Mouse (Mus musculus) inflammation-experienced regulatory T-cells, adult 6 months (primary cell): ENCODE measurements around the gene Ntmt1. TPM values are rescaled to one million over a fixed set of nuclear protein-coding genes. Genes with fewer than 3 reads are reported as not detected.
A peak's percentile ranks its signal among the peaks of the same experiment; 100 is the strongest.

ENCODE experiments used
- ATAC-seq: one replicate; pipeline ENCODE4 v1.8.0; 2017
- polyA plus RNA-seq, 3 experiments: library from polyadenylated mRNA; unstranded; fragments of 100-300 nt; shearing (Covaris generic); gene quantifications; one replicate each; pipeline ENCODE4 v1.2.1; 2017

The Ntmt1 gene
- polyA plus RNA-seq, 3 experiments from 2014 or later, result 27.4 to 34.0 (median 28.7) TPM

- peak; percentile 52 for ATAC-seq
These were observed 23.3 kb upstream of the Ntmt1 start for GRCm38 (mm10) chr2:30784078-30784994.

DNA sequence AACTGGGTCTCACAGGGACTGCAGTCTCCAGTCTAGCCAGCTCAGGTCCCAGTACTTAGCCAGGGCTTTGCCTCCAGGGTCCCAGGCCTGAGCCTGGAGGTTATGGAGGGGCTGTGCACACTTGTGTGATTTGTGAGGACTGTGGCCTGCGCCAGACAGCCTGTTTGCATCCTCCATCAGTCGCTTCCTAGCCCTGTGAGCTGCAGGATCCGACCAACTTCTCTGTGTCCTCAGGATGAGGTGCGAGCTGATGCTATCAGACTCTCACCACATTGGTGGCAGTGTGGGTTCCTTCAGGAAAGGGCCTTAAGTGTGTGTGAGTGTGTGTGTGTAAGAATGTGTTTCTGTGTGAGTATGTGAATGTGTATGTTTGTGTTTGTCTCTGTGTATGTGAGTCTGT lies 20.2 kb upstream of the Ntmt1 start:
- no peak for ATAC-seq

- no peak for ATAC-seq
These were observed 15.6 kb upstream of the Ntmt1 start for GRCm38 (mm10) chr2:30792061-30792460.

DNA sequence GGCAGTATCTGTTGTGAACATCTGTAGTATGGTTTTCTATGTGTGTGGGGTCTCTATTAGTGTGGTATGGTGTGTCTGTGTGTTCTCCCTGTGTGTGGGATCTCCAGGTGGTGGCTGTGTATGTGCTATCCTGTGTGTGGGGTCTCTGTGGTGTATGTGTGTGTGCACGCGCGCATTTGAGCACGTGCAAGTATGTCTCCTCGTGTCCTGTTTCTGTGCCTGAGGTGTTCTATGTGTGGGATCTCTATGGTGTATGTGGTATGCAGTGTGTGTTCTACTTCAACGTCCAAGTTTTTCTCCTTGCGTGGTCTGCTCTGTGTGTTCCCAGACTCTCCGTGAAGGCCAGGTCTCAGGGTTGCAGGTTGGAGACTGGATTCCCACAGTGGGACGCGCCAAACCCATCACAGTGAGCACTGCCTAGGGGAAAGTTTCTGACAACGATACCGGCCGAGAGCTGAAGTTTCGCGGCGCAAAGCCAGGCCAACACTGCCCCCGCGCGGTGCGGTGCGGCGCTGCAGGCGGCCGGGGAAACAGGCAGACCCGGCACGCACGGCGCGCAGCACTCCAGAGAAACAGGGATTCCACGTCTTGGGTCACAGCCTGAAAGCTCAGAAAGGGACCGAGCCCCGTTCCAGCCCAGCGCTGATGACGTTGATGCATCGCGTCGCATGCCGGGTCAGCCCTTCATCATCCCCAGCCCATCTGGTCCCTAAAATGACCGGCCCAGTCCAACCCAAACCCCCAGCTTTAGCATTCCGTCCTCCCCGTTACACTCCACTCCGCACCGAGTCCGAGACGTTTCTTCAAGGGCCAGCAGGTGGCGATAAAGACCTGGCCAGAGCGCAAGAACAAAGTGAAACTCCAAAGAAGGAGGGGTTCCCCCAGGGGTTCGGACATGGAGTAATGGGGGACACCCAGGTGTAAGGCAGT lies 13.2 kb upstream of the Ntmt1 start:
- peak; percentile 75 for ATAC-seq

DNA sequence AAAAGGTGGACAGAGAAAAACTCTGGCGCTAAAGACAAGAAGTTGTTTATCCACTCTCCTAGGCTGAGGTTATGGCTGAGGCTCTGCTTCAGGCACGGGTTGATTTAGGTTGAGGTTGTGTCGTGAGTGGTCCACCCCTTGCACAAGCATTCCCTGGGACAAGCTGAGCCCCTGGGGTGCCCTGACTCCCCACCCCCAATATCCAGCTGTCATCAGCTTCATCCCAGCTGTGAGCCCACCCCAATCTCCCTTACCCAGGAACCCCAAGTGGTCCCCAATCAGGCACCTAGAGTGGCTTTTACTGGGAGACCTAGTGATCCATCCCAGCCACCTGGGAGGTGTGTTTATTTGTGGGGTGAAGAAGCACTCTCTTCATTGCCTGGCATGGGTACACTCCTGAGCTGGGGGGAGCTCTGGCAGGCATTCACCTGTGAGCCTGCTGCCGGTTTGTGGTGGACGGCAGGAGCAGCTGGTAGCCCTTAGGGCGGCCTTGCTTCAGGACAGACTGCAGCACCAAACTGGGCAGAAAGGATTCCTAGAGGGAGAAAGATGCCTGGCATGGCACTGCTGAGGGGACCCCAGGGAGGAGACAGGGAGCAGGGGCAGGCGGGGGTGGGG lies 12.2 kb upstream of the Ntmt1 start:
- ATAC-seq, result no peak

GRCm38 (mm10) chr2:30795889-30796275 lies 11.7 kb upstream of the Ntmt1 start:
- ATAC-seq, result no peak

DNA sequence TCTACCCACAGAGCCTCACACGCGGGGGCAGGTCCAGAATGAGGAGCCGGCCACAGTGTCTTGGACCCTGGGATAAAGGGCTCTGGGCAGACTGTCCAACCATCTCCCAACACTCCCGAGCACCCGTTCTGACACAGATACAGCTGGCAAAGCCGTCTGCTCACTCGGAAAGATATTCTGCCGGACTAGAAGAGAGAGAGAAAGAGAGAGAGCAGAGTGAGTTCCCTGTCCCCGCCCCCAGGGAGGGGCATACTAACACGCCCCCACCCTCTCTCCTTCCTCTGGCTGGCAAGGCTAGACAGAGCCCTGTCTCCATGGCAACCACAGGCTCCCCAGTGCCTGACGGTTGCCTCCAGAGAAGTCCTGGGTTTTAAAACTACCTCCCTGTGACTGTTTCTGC lies 11.2 kb upstream of the Ntmt1 start:
- ATAC-seq, result peak; percentile 78

GRCm38 (mm10) chr2:30799456-30799855 lies 8.2 kb upstream of the Ntmt1 start:
- no peak for ATAC-seq

- no peak for ATAC-seq
These were observed 7.0 kb upstream of the Ntmt1 start for GRCm38 (mm10) chr2:30800671-30801066.

DNA sequence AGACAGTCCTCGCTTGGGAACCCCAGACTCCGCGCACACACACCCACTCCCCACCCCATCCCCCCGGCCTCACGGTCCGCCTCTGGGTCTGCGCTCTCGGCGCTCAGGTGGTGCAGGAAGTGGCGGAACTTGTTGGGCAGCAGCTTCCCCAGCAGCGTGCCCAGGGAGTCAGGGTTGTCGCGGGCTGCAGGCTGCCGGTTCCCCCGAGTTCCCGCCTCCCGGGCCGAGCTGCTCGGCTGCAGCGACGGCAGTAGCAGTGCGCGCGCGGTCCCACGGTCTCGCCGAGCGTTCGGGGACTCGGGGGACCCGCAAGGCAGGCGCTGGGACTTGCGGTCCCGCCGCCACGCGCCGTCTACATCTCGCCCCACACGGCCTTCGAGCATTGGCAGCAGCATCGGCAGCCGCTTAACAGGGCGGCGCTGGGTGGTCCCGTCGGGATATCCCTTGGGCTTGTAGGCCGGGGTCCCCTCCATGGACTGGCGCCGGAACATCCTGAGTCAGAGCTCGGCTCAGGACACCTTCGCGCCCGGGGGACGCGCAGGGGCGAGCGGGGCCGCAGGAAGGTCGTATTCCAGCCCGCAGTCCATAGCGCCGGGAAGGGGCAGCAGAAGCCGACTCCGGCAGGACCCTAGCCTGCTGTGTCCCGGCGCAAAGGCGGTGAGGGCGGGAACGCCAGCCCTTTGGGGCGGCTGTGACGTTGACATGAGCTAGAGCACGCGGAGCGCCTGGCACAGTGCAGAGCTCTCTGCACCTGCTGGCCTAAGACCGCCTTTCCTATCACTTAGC lies 6.4 kb upstream of the Ntmt1 start:
- peak; percentile 41 for ATAC-seq

- ATAC-seq, result no peak
These were observed 4.0 kb upstream of the Ntmt1 start, which contains the start of gene 1700001O22Rik for GRCm38 (mm10) chr2:30803604-30804003. Gene 1700001O22Rik, minus strand, starts transcription at chr2:30803661.

DNA sequence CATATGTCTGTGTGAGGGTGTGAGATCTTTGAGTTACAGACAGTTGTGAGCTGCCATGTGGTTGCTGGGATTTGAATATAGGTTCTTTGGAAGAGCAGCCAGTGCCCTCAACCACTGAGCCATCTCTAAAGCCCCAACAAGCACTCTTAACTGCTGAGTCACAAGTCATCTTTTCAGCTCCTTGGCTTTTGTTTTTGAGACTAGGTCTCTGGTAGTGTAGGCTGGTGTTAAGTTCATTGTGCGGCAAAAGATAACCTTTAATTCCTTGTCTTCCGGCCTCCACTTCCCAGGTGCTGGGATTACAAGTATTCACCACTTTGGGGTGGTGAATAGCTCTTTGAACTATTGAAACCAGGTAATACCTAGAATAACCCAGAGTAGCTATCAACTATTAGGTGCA lies 1.6 kb upstream of the Ntmt1 start:
- ATAC-seq, result no peak

- ATAC-seq, result peak; percentile 11
These were observed 429 bp upstream of the Ntmt1 start for GRCm38 (mm10) chr2:30807147-30807647.

- no peak for ATAC-seq
These were observed 650 bp downstream of the Ntmt1 start for GRCm38 (mm10) chr2:30808296-30808655.

DNA sequence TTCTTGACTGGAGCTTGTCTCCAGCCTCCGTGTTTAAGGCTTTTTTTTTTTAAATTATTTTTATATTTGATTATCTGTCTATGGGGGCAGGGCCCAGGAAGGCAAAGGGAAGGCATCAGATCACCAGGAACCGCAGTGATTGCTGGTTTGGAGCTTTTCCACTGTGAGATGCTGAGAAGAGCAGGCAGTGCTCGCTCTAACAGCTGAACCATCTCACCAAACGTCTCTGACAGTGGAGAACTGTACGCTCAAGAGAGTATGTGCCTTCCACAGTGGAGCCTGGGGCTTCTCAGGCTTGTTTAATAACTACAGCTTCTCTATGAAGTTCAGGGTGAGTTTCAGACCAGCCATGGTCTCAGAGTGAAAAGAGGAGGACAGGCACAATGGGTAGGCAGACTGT lies 1.9 kb downstream of the Ntmt1 start:
- ATAC-seq, result no peak

GRCm38 (mm10) chr2:30810573-30810972 lies 2.9 kb downstream of the Ntmt1 start:
- no peak for ATAC-seq

DNA sequence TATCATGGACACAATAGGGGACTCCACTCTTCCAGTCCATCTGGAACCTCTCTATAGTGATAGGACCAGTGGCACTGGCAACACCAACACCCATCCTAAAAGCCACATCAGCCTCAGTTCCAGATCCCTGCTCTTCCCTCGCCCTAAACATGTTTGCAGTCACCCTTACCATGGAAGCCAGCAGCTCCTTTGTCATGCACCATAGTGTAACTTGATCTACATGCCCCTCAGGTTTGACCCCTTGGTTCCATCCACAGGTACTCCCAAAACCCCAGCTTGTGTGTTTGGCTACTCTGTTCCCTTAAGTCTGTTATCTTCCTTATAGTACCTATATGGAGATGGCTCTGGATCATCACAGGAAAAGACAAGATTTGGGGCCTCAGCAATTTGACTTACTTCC lies 8.8 kb downstream of the Ntmt1 start:
- ATAC-seq, result no peak

GRCm38 (mm10) chr2:30819873-30820272 lies 12.2 kb downstream of the Ntmt1 start:
- ATAC-seq, result peak; percentile 48

DNA sequence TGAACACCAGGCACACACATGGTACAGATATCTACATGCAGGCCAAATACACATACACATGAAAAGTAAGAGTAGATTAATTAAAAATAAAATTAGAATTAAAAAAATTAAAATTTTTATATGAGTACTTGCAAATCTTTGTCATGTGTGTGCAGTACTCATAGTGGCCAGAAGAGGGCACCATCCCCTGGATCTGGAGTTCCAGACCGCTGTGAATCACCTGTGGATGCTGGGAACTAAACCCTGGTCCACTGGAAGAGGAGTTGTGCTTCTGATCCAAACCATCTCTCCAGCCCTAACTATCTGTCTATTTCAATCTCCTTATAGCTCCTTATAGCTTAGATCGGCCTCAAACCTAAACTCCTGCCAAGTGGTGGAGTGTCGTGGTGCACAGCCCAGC lies 13.4 kb downstream of the Ntmt1 start:
- no peak for ATAC-seq

DNA sequence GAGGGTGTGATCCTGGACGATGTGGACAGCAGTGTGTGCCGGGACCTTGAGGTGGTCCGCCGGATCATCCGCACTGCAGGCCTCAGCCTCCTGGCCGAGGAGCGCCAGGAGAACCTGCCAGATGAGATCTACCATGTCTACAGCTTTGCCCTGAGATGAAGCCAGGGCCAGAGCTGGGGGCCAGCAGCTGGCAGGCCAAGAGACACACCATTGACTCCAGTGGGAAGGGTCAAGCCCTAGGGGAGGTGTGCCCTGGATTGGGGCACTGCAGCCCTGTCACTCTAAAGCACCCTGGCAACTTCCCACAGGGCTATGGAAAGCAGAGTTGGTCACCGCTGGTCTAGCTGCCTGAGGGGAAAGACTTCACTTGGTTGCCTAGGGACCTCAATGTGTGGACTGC lies 14.8 kb downstream of the Ntmt1 start:
- ATAC-seq, result no peak

GRCm38 (mm10) chr2:30823385-30824153 lies 15.9 kb downstream of the Ntmt1 start:
- ATAC-seq, result no peak
